12 mouse cellular contexts compared by ENCODE assay signal in genomic region chr17:87490295-87490694, GRCm38 (mm10). TPM values are rescaled to one million over a fixed set of nuclear protein-coding genes. Genes with fewer than 3 reads are reported as not detected.
DNase-seq lines count a peak whose midpoint lies in the region; ATAC-seq and TF ChIP-seq lines count a peak whose summit lies in the region.
"Had no signal": no experiment of that assay in that cellular context is flagged by ENCODE, and none has a peak within 500 bp of the region (broad histone marks: within the 10 kb centered on the region; RNA-seq: fewer than 3 reads in every experiment).

No protein-coding gene starts in this region.

- no peak overlapping the region for H3K9ac ChIP-seq in heart, embryonic 11.5 days (ENCODE audit: low read depth, low read length)
- H3K9ac ChIP-seq in midbrain, embryonic 13.5 days (replicated peaks) = no peak overlapping the region
- H3K9ac ChIP-seq in midbrain, postnatal 0 days (replicated peaks; ENCODE audit: low read length, poor library complexity, severe bottlenecking) = no peak overlapping the region
- H3K9ac ChIP-seq in stomach, embryonic 16.5 days (ENCODE audit: low read length) = no peak overlapping the region
- H3K9ac ChIP-seq: embryonic facial prominence, embryonic 15.5 days; liver, postnatal 0 days had no signal

- H3K4me1 ChIP-seq in heart, embryonic 11.5 days (ENCODE audit: control insufficient read depth, insufficient read depth, low read length) = no peaks in the 10 kb centered on the region
- peaks cover 5% of the 10 kb centered on the region; the same call in 1 of the 2 replicates for H3K4me1 ChIP-seq in midbrain, embryonic 13.5 days (replicated peaks)
- no peaks in the 10 kb centered on the region for H3K4me1 ChIP-seq in midbrain, postnatal 0 days (ENCODE audit: insufficient read depth, low read length)
- H3K4me1 ChIP-seq in stomach, embryonic 16.5 days (ENCODE audit: control insufficient read depth, insufficient read depth, low read length) = no peaks in the 10 kb centered on the region
- H3K4me1 ChIP-seq: embryonic facial prominence, embryonic 15.5 days had no signal

- no peaks in the 10 kb centered on the region for H3K27me3 ChIP-seq in heart, embryonic 11.5 days (ENCODE audit: control insufficient read depth, insufficient read depth, low read length)
- no peaks in the 10 kb centered on the region for H3K27me3 ChIP-seq in midbrain, embryonic 13.5 days
- H3K27me3 ChIP-seq in midbrain, postnatal 0 days (ENCODE audit: insufficient read depth, low read length) = no peaks in the 10 kb centered on the region
- H3K27me3 ChIP-seq in stomach, embryonic 16.5 days (ENCODE audit: control insufficient read depth, insufficient read depth, low read length) = no peaks in the 10 kb centered on the region
- H3K27me3 ChIP-seq: embryonic facial prominence, embryonic 15.5 days had no signal

- TF ChIP-seq CTCF in midbrain, postnatal 0 days (IDR thresholded peaks at IDR 0.05) = no peak

- ATAC-seq in heart, embryonic 11.5 days (replicated peaks; ENCODE audit: insufficient number of reproducible peaks, low FRiP score, low TSS enrichment) = no peak
- 0 out of 2 replicates have a peak, but pooled peaks have one; percentile 37 for ATAC-seq in midbrain, embryonic 13.5 days
- no peak for ATAC-seq in midbrain, postnatal 0 days (ENCODE audit: low FRiP score)
- 0 out of 2 replicates have a peak, but pooled peaks have one; percentile 62 for ATAC-seq in stomach, embryonic 16.5 days (ENCODE audit: insufficient read depth, low FRiP score)
- ATAC-seq: liver, postnatal 0 days had no signal

- peak; percentile 34 to 37 for DNase-seq in heart, adult 18-20 months
- no peak for DNase-seq in midbrain, postnatal 0 days (ENCODE audit: low spot score)
- peak; percentile 34 for DNase-seq in kidney, adult 18-20 months
- DNase-seq in layer of hippocampus, postnatal 25 days (ENCODE audit: extremely low spot score in 1 of 2, low spot score in 1 of 2) = no peak
- DNase-seq in left cerebral cortex, adult 18-20 months (ENCODE audit: low spot score in 2 of 2) = no peak
- DNase-seq: cerebellum, postnatal 25 days; liver, postnatal 0 days; spleen, adult 18-20 months had no signal

- no peaks in the 10 kb centered on the region for H3K36me3 ChIP-seq in heart, embryonic 11.5 days (ENCODE audit: control insufficient read depth, insufficient read depth, low read length)
- H3K36me3 ChIP-seq in midbrain, embryonic 13.5 days = no peaks in the 10 kb centered on the region
- no peaks in the 10 kb centered on the region for H3K36me3 ChIP-seq in midbrain, postnatal 0 days (ENCODE audit: insufficient read depth, low read length)
- no peaks in the 10 kb centered on the region for H3K36me3 ChIP-seq in stomach, embryonic 16.5 days (ENCODE audit: control insufficient read depth, insufficient read depth, low read length)
- H3K36me3 ChIP-seq: embryonic facial prominence, embryonic 15.5 days had no signal

- WGBS in heart, embryonic 11.5 days (ENCODE audit: insufficient replicate concordance) = 26% methylated on average over 6 of the region's 6 CpGs
- WGBS in midbrain, embryonic 13.5 days = 56% methylated on average over 6 of the region's 6 CpGs
- WGBS in midbrain, postnatal 0 days = 51% methylated on average over 6 of the region's 6 CpGs
- WGBS in stomach, embryonic 16.5 days = 33% methylated on average over 6 of the region's 6 CpGs

- H3K9me3 ChIP-seq in heart, embryonic 11.5 days (replicated peaks; ENCODE audit: control insufficient read depth, low read length) = no peaks in the 10 kb centered on the region
- peaks cover 2% of the 10 kb centered on the region; the same call in 1 of the 2 replicates for H3K9me3 ChIP-seq in midbrain, embryonic 13.5 days
- no peaks in the 10 kb centered on the region for H3K9me3 ChIP-seq in midbrain, postnatal 0 days (ENCODE audit: low read length)
- peaks cover 6% of the 10 kb centered on the region; the same call in 1 of the 2 replicates for H3K9me3 ChIP-seq in stomach, embryonic 16.5 days (replicated peaks; ENCODE audit: control insufficient read depth, low read length)
- H3K9me3 ChIP-seq: embryonic facial prominence, embryonic 15.5 days had no signal

- no peak overlapping the region for H3K4me3 ChIP-seq in heart, embryonic 11.5 days (ENCODE audit: low read depth, low read length)
- H3K4me3 ChIP-seq in midbrain, embryonic 13.5 days (replicated peaks) = no peak overlapping the region
- no peak overlapping the region for H3K4me3 ChIP-seq in midbrain, postnatal 0 days (ENCODE audit: low read depth, low read length)
- H3K4me3 ChIP-seq in stomach, embryonic 16.5 days (replicated peaks; ENCODE audit: low read length) = no peak overlapping the region
- H3K4me3 ChIP-seq: embryonic facial prominence, embryonic 15.5 days had no signal

- H3K4me2 ChIP-seq in heart, embryonic 11.5 days = no peak overlapping the region
- no peak overlapping the region for H3K4me2 ChIP-seq in midbrain, embryonic 13.5 days (replicated peaks)
- no peak overlapping the region for H3K4me2 ChIP-seq in midbrain, postnatal 0 days (ENCODE audit: low read depth, low read length, poor library complexity, severe bottlenecking)
- H3K4me2 ChIP-seq in stomach, embryonic 16.5 days (ENCODE audit: low read depth, low read length) = no peak overlapping the region
- H3K4me2 ChIP-seq: embryonic facial prominence, embryonic 15.5 days had no signal

- no peak overlapping the region for H3K27ac ChIP-seq in heart, embryonic 11.5 days (ENCODE audit: low read depth, low read length)
- peak overlapping the region; percentile 16; the same call in 1 of the 2 replicates for H3K27ac ChIP-seq in midbrain, embryonic 13.5 days
- H3K27ac ChIP-seq in midbrain, postnatal 0 days (ENCODE audit: low read depth, low read length) = no peak overlapping the region
- 0 out of 2 replicates have a peak overlapping the region, but pooled peaks have one; percentile 3 for H3K27ac ChIP-seq in stomach, embryonic 16.5 days (ENCODE audit: low read length)
- H3K27ac ChIP-seq: embryonic facial prominence, embryonic 15.5 days had no signal

RNA-seq across cellular contexts. Expression of gene Calm2, which starts 43.6 kb away (rescaled TPM):
- total RNA-seq in heart, adult 18-20 months (2021) = 100 to 1,000 TPM; 153 TPM
- 724 and 789 TPM in 2 replicates for polyA plus RNA-seq in heart, embryonic 11.5 days (2014; fragmentation: Nextera tagmentation; extraction: Ambion mirVana)
- 1,571 and 1,689 TPM in 2 replicates for polyA plus RNA-seq in midbrain, embryonic 13.5 days (2015; fragmentation: Nextera tagmentation; extraction: Ambion mirVana)
- total RNA-seq in midbrain, postnatal 0 days (2014; rRNA removed) = 1,303 and 1,380 TPM in 2 replicates
- polyA plus RNA-seq in midbrain, postnatal 0 days (2015; fragmentation: Nextera tagmentation; extraction: Ambion mirVana) = 3,238 and 3,263 TPM in 2 replicates
- 948 and 1,017 TPM in 2 replicates for polyA plus RNA-seq in stomach, embryonic 16.5 days (2015; fragmentation: Nextera tagmentation; extraction: Ambion mirVana)
- 1,000 to 10,000 TPM; 2,126 to 2,271 TPM for total RNA-seq in layer of hippocampus, postnatal 25 days (2021)
- 1,000 to 10,000 TPM; 2,255 to 2,273 TPM for total RNA-seq in left cerebral cortex, adult 18-20 months (2021)

Comparison
In these comparisons a context has a peak if more than half of its experiments do, and no peak if none do; other contexts are left out.
1. ATAC-seq: peak in midbrain, embryonic 13.5 days (single experiment) and stomach, embryonic 16.5 days (single experiment); none in heart, embryonic 11.5 days (single experiment) and midbrain, postnatal 0 days (single experiment).
2. H3K27ac ChIP-seq: peak in midbrain, embryonic 13.5 days (single experiment) and stomach, embryonic 16.5 days (single experiment); none in heart, embryonic 11.5 days (single experiment) and midbrain, postnatal 0 days (single experiment).
3. DNase-seq: peak in heart, adult 18-20 months (2 of 2) and kidney, adult 18-20 months (single experiment); none in midbrain, postnatal 0 days (single experiment), layer of hippocampus, postnatal 25 days (0 of 2) and left cerebral cortex, adult 18-20 months (0 of 2).